Mouse (Mus musculus) limb, embryonic 14.5 days (tissue): ENCODE data around the gene Cst3. TPM values are rescaled to one million over a fixed set of nuclear protein-coding genes. Genes with fewer than 3 reads are reported as not detected.

Experiments used
- ATAC-seq: fragments of 200-750 bp; cut with Nextera tagmentation; 2 replicates; pipeline ENCODE4 v1.8.0; 2017; ENCODE audit warnings: low read depth, moderate number of reproducible peaks, moderate TSS enrichment; ENCODE audit not compliant: low FRiP score
- DNase-seq: peaks from one replicate; pipeline ENCODE4 v3.0.0-alpha.2; 2015; ENCODE audit warnings: low spot score
- H3K27ac ChIP-seq: fragments of 300-500 bp; sonication (generic); replicated peaks from 2 replicates; pipeline ENCODE4 v1.5.1; 2014; ENCODE audit warnings: low read depth, mild to moderate bottlenecking, low read length, moderate library complexity, mixed read lengths
- H3K27me3 ChIP-seq: fragments of 300-500 bp; sonication (generic); 2 replicates; pipeline ENCODE4 v1.6.1; 2014; ENCODE audit warnings: low read length, mixed read lengths; ENCODE audit not compliant: control insufficient read depth, insufficient read depth
- H3K36me3 ChIP-seq: fragments of 300-500 bp; sonication (generic); 2 replicates; pipeline ENCODE4 v1.6.1; 2014; ENCODE audit warnings: mild to moderate bottlenecking, low read length, moderate library complexity, mixed read lengths; ENCODE audit not compliant: control insufficient read depth, insufficient read depth
- H3K4me1 ChIP-seq: fragments of 300-500 bp; sonication (generic); 2 replicates; pipeline ENCODE4 v1.6.1; 2014; ENCODE audit warnings: antibody characterized with exemption, low read length, mixed read lengths; ENCODE audit not compliant: control insufficient read depth, insufficient read depth
- H3K4me2 ChIP-seq: fragments of 300-500 bp; sonication (generic); replicated peaks from 2 replicates; pipeline ENCODE4 v1.6.1; 2014; ENCODE audit warnings: low read depth, mild to moderate bottlenecking, low read length, moderate library complexity; ENCODE audit not compliant: severe bottlenecking
- H3K4me3 ChIP-seq: fragments of 300-500 bp; sonication (generic); replicated peaks from 2 replicates; pipeline ENCODE4 v1.5.1; 2014; ENCODE audit warnings: low read length
- H3K9ac ChIP-seq: fragments of 300-500 bp; sonication (generic); 2 replicates; pipeline ENCODE4 v1.6.1; 2014; ENCODE audit warnings: mild to moderate bottlenecking, low read depth, low read length, moderate library complexity; ENCODE audit not compliant: severe bottlenecking
- H3K9me3 ChIP-seq: fragments of 300-500 bp; sonication (generic); 2 replicates; pipeline ENCODE4 v1.6.1; 2016; ENCODE audit warnings: low read length; ENCODE audit not compliant: control insufficient read depth
- POLR2A ChIP-seq: fragments of 200-500 bp; IDR thresholded peaks from 2 replicates; pipeline ENCODE4 v1.8.0; 2012; ENCODE audit warnings: inconsistent platforms, mild to moderate bottlenecking, moderate library complexity, borderline replicate concordance; ENCODE audit not compliant: insufficient read depth, insufficient read length; ENCODE audit errors: extremely low read depth
- WGBS: fragments of 180-500 bp; shearing (Covaris S2); extraction: QIAGEN DNeasy Blood & Tissue Kit; methylation state at CpG from one replicate; pipeline ENCODE4 v1.1.7; 2014; 5-methylcytosine and 5-hydroxymethylcytosine counted together
- polyA plus RNA-seq, 2 experiments: library from polyadenylated mRNA; depleted of rRNA in 1 of 2; stranded (reverse) in 1 of 2; unstranded in 1 of 2; fragments of >200 nt; fragmentation: Nextera tagmentation in 1 of 2; extraction: Ambion mirVana in 1 of 2; gene quantifications; 2 replicates each; pipeline versions ENCODE4 v1.2.1 to v1.2.3; 2012 to 2014

Gene Cst3
- polyA plus RNA-seq, 2 experiments = 413 to 558 TPM

- no peak for DNase-seq
- no peaks in the 10 kb centered on the region for H3K27me3 ChIP-seq
- H3K9ac ChIP-seq = no peak overlapping the region
- H3K9me3 ChIP-seq = no peaks in the 10 kb centered on the region
- TF ChIP-seq POLR2A = no peak
- no peak overlapping the region for H3K4me3 ChIP-seq
- no peak for ATAC-seq
- no peak overlapping the region for H3K4me2 ChIP-seq
- 90% methylated on average over 3 of the region's 3 CpGs for WGBS
- no peak overlapping the region for H3K27ac ChIP-seq
- H3K4me1 ChIP-seq = peaks cover 17% of the 10 kb centered on the region
- H3K36me3 ChIP-seq = peaks cover 16% of the 10 kb centered on the region
Observed at GRCm38 (mm10) chr2:148870526-148870925, 5.0 kb downstream of the Cst3 start.

- WGBS = 73% methylated on average over 1 of the region's 1 CpGs
- no peak for ATAC-seq
- H3K36me3 ChIP-seq = peaks cover 16% of the 10 kb centered on the region
- no peaks in the 10 kb centered on the region for H3K9me3 ChIP-seq
- no peak for TF ChIP-seq POLR2A
- H3K4me2 ChIP-seq = no peak overlapping the region
- H3K4me3 ChIP-seq = no peak overlapping the region
- DNase-seq = no peak
- no peaks in the 10 kb centered on the region for H3K27me3 ChIP-seq
- peaks cover 12% of the 10 kb centered on the region for H3K4me1 ChIP-seq
- no peak overlapping the region for H3K9ac ChIP-seq
- H3K27ac ChIP-seq = no peak overlapping the region
Observed at GRCm38 (mm10) chr2:148868959-148869358, 6.5 kb downstream of the Cst3 start.

GRCm38 (mm10) chr2:148864966-148865365 is 10.5 kb downstream of the Cst3 start, which contains the start of gene 9230104L09Rik:
Gene 9230104L09Rik, minus strand, starts transcription at chr2:148865038.
- H3K27me3 ChIP-seq = no peaks in the 10 kb centered on the region
- 48% methylated on average over 2 of the region's 2 CpGs for WGBS
- H3K4me1 ChIP-seq = no peaks in the 10 kb centered on the region

GRCm38 (mm10) chr2:148861693-148862092 is 13.8 kb downstream of the Cst3 start:
- Histone ChIP-seq H3K9ac (no peak overlapping the region), H3K27ac (no peak overlapping the region), H3K27me3 (no peaks in the 10 kb centered on the region), H3K4me2 (no peak overlapping the region), H3K4me3 (no peak overlapping the region), H3K9me3 (no peaks in the 10 kb centered on the region), H3K36me3 (no peaks in the 10 kb centered on the region), H3K4me1 (no peaks in the 10 kb centered on the region)
- DNase-seq (no peak), ATAC-seq (no peak)
- no peak for TF ChIP-seq POLR2A

More at GRCm38 (mm10) chr2:148864966-148865365, 10.5 kb downstream of the Cst3 start, which contains the start of gene 9230104L09Rik:
- no peak for ATAC-seq
- H3K4me2 ChIP-seq = no peak within 1 kb of the TSS
- H3K4me3 ChIP-seq = no peak within 1 kb of the TSS
- no peak for TF ChIP-seq POLR2A
- DNase-seq = no peak
- H3K36me3 ChIP-seq = no peaks in the 10 kb centered on the region
- no peak within 1 kb of the TSS for H3K9ac ChIP-seq
- no peak within 1 kb of the TSS for H3K27ac ChIP-seq
- H3K9me3 ChIP-seq = no peaks in the 10 kb centered on the region

GRCm38 (mm10) chr2:148860993-148861392 is 14.5 kb downstream of the Cst3 start:
- no peak for DNase-seq
- no peaks in the 10 kb centered on the region for H3K9me3 ChIP-seq
- no peak overlapping the region for H3K27ac ChIP-seq
- H3K27me3 ChIP-seq = no peaks in the 10 kb centered on the region
- no peak overlapping the region for H3K9ac ChIP-seq
- no peaks in the 10 kb centered on the region for H3K4me1 ChIP-seq
- ATAC-seq = no peak
- no peak for TF ChIP-seq POLR2A
- WGBS = 73% methylated on average over 4 of the region's 4 CpGs
- H3K4me2 ChIP-seq = no peak overlapping the region
- no peaks in the 10 kb centered on the region for H3K36me3 ChIP-seq
- no peak overlapping the region for H3K4me3 ChIP-seq

- H3K4me3 ChIP-seq = no peak overlapping the region
- H3K4me2 ChIP-seq = no peak overlapping the region
- no peaks in the 10 kb centered on the region for H3K9me3 ChIP-seq
- no peaks in the 10 kb centered on the region for H3K4me1 ChIP-seq
- ATAC-seq = no peak
- no peak for DNase-seq
- no peaks in the 10 kb centered on the region for H3K36me3 ChIP-seq
- H3K9ac ChIP-seq = no peak overlapping the region
- no peak overlapping the region for H3K27ac ChIP-seq
- no peak for TF ChIP-seq POLR2A
- 59% methylated on average over 4 of the region's 4 CpGs for WGBS
- no peaks in the 10 kb centered on the region for H3K27me3 ChIP-seq
Observed at GRCm38 (mm10) chr2:148857506-148857905, 18.0 kb downstream of the Cst3 start.
